Mouse (Mus musculus): Measurements from ENCODE around the gene Poln. TPM values are rescaled to one million over a fixed set of nuclear protein-coding genes. Genes with fewer than 3 reads are reported as not detected.

Poln gene
- 1 to 10 TPM in 1 of 2 experiments, under 1 TPM in 1; 0.61 to 1.0 TPM for total RNA-seq (2021)
- long read RNA-seq, experiment 1, partial matches to known transcripts, result 0 of 1 reads
- long read RNA-seq, experiment 1, other reads (novel, unspliced or antisense), result 1 of 1 reads
- long read RNA-seq, experiment 2, result 0 reads

DNA sequence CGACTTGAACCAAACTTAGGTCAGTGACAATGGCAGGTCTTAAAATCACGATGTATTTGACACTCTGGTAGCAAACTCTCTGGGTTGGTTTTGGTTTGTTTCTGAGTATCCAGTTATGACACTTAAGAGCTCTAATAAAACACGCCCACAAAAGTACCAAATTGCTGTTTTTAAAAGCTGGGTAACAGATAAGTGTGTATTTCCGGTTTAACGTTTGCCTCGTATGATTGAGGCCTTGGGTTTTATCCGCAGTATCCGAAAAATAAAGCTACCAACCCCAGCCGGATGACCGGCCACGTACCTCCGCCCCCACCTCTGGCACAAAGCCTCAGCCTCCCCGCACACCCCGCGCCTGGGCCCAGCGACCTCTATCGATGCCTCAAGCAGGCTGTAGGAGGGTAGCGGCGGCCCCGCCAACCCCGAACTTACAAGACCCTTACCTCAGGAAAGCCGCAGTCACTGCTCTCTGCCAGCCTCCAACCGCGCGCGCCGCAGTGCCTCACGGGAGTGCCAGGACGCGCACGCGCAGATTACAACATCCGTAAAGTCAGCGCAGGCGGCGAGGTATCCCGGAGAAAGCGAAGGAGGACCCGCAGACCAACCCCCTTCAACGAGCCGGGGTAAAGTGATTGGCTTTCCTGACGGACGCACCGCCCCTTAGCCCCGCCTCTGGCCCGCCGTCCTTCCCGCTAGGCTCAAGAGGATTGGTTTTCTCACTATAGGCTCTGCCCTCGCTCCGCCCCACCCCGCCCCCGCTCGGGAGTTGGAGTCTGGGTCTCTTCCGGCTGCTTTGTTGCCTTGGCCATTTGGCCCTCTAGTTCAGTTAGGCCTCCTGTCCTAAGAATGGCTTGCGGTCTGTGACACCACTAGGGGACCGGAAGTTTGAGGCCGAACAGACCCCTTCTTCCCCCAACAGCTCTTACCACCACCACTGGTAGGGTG, at the start of gene Poln, which contains the start of gene Haus3:
Poln (minus strand) TSS at position 499 of the 942 bp plus-strand sequence.
Haus3 (minus strand) TSS at position 578 of the 942 bp plus-strand sequence.
- peak; percentile 95 to 99 for DNase-seq (ENCODE audit: low spot score in 2 of 2)
- peak within 1 kb of the TSS; percentile 90 for H3K27ac ChIP-seq
- H3K4me3 ChIP-seq, result peak within 1 kb of the TSS; percentile 88
- peak; percentile 39 for TF ChIP-seq CTCF (conservative IDR thresholded peaks at IDR 0.05)

DNA sequence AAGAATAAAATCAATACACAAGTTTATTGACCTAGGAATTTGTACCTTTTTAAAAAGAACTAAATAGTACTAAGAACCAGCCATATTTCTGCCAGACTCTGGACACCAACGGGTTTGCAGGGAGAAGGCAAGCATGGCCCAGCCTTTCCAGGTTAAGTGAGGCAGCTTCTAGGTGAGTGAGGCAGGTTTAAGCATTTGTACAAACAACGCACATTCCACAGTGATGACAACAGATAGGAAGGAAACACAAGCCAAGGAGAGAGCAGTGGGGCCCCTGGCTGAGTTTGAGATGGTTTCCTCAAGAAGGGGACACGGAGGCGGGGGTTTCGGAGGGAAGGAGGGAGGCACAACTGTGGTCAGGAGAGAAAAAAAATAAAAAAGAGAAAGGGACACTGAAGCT, 49.4 kb upstream of the Poln start:
- Histone ChIP-seq H3K4me3 (no peak overlapping the region), H3K27ac (no peak overlapping the region)
- no peak for TF ChIP-seq CTCF (conservative IDR thresholded peaks at IDR 0.05)
- DNase-seq (ENCODE audit: low spot score in 2 of 2), result no peak

GRCm38 (mm10) chr5:34217756-34218155, 48.5 kb upstream of the Poln start:
- Histone ChIP-seq H3K27ac (no peak overlapping the region), H3K4me3 (no peak overlapping the region)
- no peak for TF ChIP-seq CTCF (conservative IDR thresholded peaks at IDR 0.05)
- DNase-seq (ENCODE audit: low spot score in 2 of 2), result no peak

DNA sequence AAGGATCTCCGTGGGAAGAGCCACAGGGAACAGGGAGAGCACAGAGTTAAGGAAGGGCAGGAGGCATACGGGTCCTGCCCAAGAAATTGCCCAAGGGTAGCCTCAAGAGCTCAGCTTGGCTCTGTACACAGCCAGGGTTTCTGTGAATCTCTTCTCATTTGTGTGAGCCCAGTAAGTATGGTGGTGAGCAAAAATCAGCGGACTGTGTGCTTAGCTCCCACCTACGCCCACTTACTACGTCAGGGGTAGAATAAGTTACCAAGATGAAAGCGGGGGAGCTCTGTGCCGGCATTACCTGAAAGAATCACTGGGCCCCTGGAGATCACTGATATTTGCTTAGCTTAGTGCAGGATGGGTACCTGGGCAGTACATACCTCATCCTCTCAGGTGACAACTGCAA, 46.8 kb upstream of the Poln start:
- H3K27ac ChIP-seq, result no peak overlapping the region
- no peak for DNase-seq (ENCODE audit: low spot score in 2 of 2)
- no peak for TF ChIP-seq CTCF (conservative IDR thresholded peaks at IDR 0.05)
- H3K4me3 ChIP-seq, result no peak overlapping the region

DNA sequence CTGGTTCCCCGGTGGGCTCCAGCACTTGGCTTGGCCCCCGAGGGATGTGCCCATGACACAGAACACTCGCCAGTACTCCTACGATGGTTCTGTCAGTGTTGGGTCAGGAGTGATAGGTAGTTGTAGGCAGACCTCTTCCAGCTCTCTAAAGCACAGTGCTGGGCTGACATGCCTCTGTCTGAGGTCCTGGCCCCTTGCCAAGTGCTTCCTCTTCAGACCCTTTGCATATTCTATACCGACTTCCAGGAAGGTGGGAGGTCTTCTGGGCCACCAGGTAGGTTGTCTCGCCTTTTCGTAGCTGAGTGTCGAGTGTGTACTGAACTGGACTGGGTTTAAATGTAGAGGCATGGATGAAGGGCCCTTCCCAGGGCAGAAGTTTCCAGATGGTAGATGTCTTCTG, 44.4 kb upstream of the Poln start:
- Histone ChIP-seq H3K27ac (no peak overlapping the region), H3K4me3 (no peak overlapping the region)
- TF ChIP-seq CTCF (conservative IDR thresholded peaks at IDR 0.05), result no peak
- no peak for DNase-seq (ENCODE audit: low spot score in 2 of 2)

DNA sequence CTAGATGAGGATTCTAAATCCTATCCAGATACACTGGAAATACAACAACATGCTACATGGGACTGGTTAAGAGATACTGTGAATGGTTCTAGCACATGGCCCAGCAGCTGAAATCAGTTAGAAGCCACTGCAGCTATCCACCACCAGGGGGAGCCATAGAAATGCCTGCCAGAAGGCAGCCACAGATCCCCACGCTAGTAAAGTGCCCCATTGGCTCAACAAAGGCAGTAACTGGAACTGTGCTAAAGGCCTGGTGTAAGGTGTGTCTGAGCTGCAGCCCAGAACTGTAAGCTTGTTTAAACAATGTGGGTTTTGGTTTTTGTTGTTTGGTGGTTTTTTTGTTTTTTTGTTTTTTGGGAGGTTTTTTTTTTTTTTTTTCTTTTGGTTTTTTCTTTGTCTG, 41.0 kb upstream of the Poln start:
- DNase-seq (ENCODE audit: low spot score in 2 of 2), result peak; percentile 79 to 90
- TF ChIP-seq CTCF (conservative IDR thresholded peaks at IDR 0.05), result peak; percentile 98

GRCm38 (mm10) chr5:34207503-34207902, 38.3 kb upstream of the Poln start:
- H3K27ac ChIP-seq, result no peak overlapping the region
- no peak for TF ChIP-seq CTCF (conservative IDR thresholded peaks at IDR 0.05)
- DNase-seq (ENCODE audit: low spot score in 2 of 2), result no peak
- no peak overlapping the region for H3K4me3 ChIP-seq

More for the DNA sequence above, 41.0 kb upstream of the Poln start:
- no peak overlapping the region for H3K27ac ChIP-seq
- H3K4me3 ChIP-seq, result no peak overlapping the region

GRCm38 (mm10) chr5:34205788-34206187, 36.5 kb upstream of the Poln start:
- Histone ChIP-seq H3K27ac (no peak overlapping the region), H3K4me3 (no peak overlapping the region)
- no peak for DNase-seq (ENCODE audit: low spot score in 2 of 2)
- TF ChIP-seq CTCF (conservative IDR thresholded peaks at IDR 0.05), result no peak

DNA sequence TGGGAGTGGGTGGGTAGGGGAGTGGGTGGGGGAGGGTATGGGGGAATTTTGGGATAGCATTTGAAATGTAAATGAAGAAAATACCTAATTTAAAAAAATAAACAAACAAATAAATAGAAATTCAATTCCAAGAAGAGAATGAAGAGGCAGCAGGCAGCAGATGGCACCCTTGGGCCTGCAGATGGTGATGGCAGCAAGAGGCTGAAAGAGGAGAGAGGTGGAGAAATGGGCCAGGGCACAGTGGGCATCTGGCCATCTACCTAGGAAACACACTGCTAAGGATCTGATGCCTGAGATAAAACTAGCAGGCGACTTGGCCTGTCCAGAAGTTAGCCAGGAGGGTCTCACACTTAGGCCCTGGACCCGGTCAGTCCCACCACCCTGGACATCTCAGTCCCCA, 35.7 kb upstream of the Poln start:
- DNase-seq (ENCODE audit: low spot score in 2 of 2), result no peak
- TF ChIP-seq CTCF (conservative IDR thresholded peaks at IDR 0.05), result peak; percentile 56
- Histone ChIP-seq H3K4me3 (no peak overlapping the region), H3K27ac (no peak overlapping the region)

DNA sequence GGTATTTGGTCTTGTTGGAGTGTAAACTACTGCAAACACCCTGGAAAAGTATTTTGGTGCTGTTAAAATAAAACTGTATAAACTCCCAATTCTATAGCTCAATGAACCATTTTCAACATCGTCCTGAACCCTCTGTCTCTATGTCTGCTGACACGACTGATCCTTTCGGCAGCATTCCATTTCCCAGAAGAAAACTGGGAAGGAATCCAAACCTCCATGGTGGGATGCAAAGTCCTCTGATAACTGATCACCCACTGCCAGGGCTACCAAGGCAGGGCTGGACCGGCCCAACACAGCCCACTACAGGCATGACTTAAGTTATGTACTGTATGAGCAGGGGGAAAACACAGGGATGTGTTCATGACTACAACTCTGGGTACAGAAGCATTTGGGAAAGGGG, 32.8 kb upstream of the Poln start:
- no peak overlapping the region for H3K27ac ChIP-seq
- TF ChIP-seq CTCF (conservative IDR thresholded peaks at IDR 0.05), result no peak
- DNase-seq (ENCODE audit: low spot score in 2 of 2), result no peak
- no peak overlapping the region for H3K4me3 ChIP-seq

- no peak overlapping the region for H3K4me3 ChIP-seq
- H3K27ac ChIP-seq, result no peak overlapping the region
- peak; percentile 56 for TF ChIP-seq CTCF (conservative IDR thresholded peaks at IDR 0.05)
- DNase-seq (ENCODE audit: low spot score in 2 of 2), result no peak
Measured at GRCm38 (mm10) chr5:34201396-34201795, 32.1 kb upstream of the Poln start.

DNA sequence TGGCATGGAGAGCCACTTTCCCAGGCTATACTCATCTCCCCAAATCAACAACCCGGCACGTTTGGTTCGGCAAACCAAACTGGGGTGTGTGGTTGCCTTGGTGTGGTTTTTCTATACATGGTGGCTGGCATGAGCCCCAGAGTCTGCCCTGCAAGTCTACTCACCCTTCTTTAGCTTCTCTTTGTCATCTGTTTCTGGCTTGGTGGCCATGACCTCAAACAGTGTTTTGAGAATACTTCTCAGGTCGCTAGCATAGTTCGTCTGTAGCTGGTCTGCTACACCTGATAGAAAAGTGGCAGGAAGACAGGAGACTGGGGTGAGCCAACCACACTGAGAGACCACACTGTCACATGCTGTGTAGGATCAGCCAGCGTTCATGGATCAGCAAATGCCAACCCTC, 29.4 kb upstream of the Poln start:
- H3K4me3 ChIP-seq, result no peak overlapping the region
- TF ChIP-seq CTCF (conservative IDR thresholded peaks at IDR 0.05), result no peak
- DNase-seq (ENCODE audit: low spot score in 2 of 2), result no peak
- no peak overlapping the region for H3K27ac ChIP-seq

- no peak for TF ChIP-seq CTCF (conservative IDR thresholded peaks at IDR 0.05)
- peak; percentile 43 to 57 for DNase-seq (ENCODE audit: low spot score in 2 of 2)
- Histone ChIP-seq H3K27ac (no peak overlapping the region), H3K4me3 (no peak overlapping the region)
Measured at GRCm38 (mm10) chr5:34197243-34197642, 28.0 kb upstream of the Poln start.

GRCm38 (mm10) chr5:34196423-34196822, 27.2 kb upstream of the Poln start:
- no peak for DNase-seq (ENCODE audit: low spot score in 2 of 2)
- H3K4me3 ChIP-seq, result no peak overlapping the region
- no peak for TF ChIP-seq CTCF (conservative IDR thresholded peaks at IDR 0.05)
- H3K27ac ChIP-seq, result no peak overlapping the region

Measured in layer of hippocampus, adult 2 months (tissue).